Mouse (Mus musculus): ENCODE data around the gene Hsd3b7.
"Not testable (repeated sequence)": the region's sequence is repeated elsewhere in the genome, so short reads cannot be mapped to it uniquely, and the experiment has no call there.

Hsd3b7 gene

GRCm38 (mm10) chr7:127817053-127817452 is 16.6 kb downstream of the Hsd3b7 start:
- DNase-seq (ENCODE audit: low read depth) = no peak

GRCm38 (mm10) chr7:127817776-127818175 is 17.4 kb downstream of the Hsd3b7 start:
- no peak for DNase-seq (ENCODE audit: low read depth)

GRCm38 (mm10) chr7:127820836-127821509 is 20.6 kb downstream of the Hsd3b7 start:
- no peak for DNase-seq (ENCODE audit: low read depth)

- no peak for DNase-seq (ENCODE audit: low read depth)
These were observed 22.1 kb downstream of the Hsd3b7 start for GRCm38 (mm10) chr7:127822494-127822893.

GRCm38 (mm10) chr7:127823236-127824171 is 23.1 kb downstream of the Hsd3b7 start:
- DNase-seq (ENCODE audit: low read depth) = no peak

- no peak for DNase-seq (ENCODE audit: low read depth)
These were observed 23.9 kb downstream of the Hsd3b7 start, which contains the start of the genes Stx4a and Stx1b for GRCm38 (mm10) chr7:127824176-127824871. TSS of gene Stx4a (plus strand) at chr7:127824294. TSS of gene Stx1b (minus strand) at chr7:127824549.

GRCm38 (mm10) chr7:127835550-127835949 is 35.1 kb downstream of the Hsd3b7 start:
- DNase-seq (ENCODE audit: low read depth) = no peak

GRCm38 (mm10) chr7:127837473-127837872 is 37.1 kb downstream of the Hsd3b7 start:
- DNase-seq (ENCODE audit: low read depth) = no peak

GRCm38 (mm10) chr7:127837878-127838277 is 37.5 kb downstream of the Hsd3b7 start:
- DNase-seq (ENCODE audit: low read depth) = not testable (repeated sequence)

GRCm38 (mm10) chr7:127840031-127840430 is 39.6 kb downstream of the Hsd3b7 start:
- not testable (repeated sequence) for DNase-seq (ENCODE audit: low read depth)

- no peak for DNase-seq (ENCODE audit: low read depth)
These were observed 40.5 kb downstream of the Hsd3b7 start for GRCm38 (mm10) chr7:127840886-127841285.

- peak; percentile 94 for DNase-seq (ENCODE audit: low read depth)
These were observed 41.1 kb downstream of the Hsd3b7 start for GRCm38 (mm10) chr7:127841340-127842000.

GRCm38 (mm10) chr7:127842001-127842718 is 41.8 kb downstream of the Hsd3b7 start:
- peak; percentile 87 for DNase-seq (ENCODE audit: low read depth)

GRCm38 (mm10) chr7:127849973-127850875 is 49.8 kb downstream of the Hsd3b7 start:
- DNase-seq (ENCODE audit: low read depth) = no peak

GRCm38 (mm10) chr7:127850906-127851305 is 50.5 kb downstream of the Hsd3b7 start:
- no peak for DNase-seq (ENCODE audit: low read depth)

Measured in naive thymus-derived CD4-positive, alpha-beta T cell, adult 2 months (primary cell).